ENCODE assay signal across 9 mouse cellular contexts in the genomic region with DNA sequence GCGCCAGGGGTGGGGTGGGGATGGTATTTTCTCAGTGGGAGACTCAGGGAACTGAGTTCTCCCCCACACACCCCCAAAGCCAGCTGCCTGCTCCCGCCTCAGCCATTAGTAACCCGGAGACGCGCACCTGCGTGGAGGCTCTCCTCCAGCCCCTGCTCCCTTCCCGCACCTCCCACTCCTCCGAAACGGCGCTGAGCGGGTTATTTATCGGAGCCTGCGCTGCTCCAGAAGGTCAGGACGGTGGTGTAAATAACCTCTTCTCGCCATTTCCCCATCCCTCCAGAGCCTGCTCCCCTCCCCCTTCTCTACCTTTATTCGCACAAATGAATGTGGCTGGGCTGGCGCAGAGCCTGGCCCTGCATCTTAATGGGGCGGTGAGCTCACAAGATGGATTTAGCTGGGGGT. TPM values are rescaled to one million over a fixed set of nuclear protein-coding genes. Genes with fewer than 3 reads are reported as not detected.
DNase-seq lines count a peak whose midpoint lies in the region; ATAC-seq and TF ChIP-seq lines count a peak whose summit lies in the region.
"Had no signal": no experiment of that assay in that cellular context is flagged by ENCODE, and none has a peak within 500 bp of the region (broad histone marks: within the 10 kb centered on the region; RNA-seq: fewer than 3 reads in every experiment).

No protein-coding gene starts in this region.

- WGBS in lung, postnatal 0 days = 29% methylated on average over 18 of the region's 18 CpGs
- 2% methylated on average over 18 of the region's 18 CpGs for WGBS in hindbrain, embryonic 13.5 days
- WGBS in midbrain, embryonic 11.5 days = 2% methylated on average over 18 of the region's 18 CpGs

- TF ChIP-seq CTCF in lung, postnatal 0 days (IDR thresholded peaks at IDR 0.05) = no peak

- peak overlapping the region; percentile 86 for H3K27ac ChIP-seq in lung, postnatal 0 days (ENCODE audit: low read length)
- peak overlapping the region; percentile 100 for H3K27ac ChIP-seq in hindbrain, embryonic 13.5 days
- H3K27ac ChIP-seq in midbrain, embryonic 11.5 days (ENCODE audit: low read depth, low read length) = peak overlapping the region; percentile 99
- H3K27ac ChIP-seq: macrophage had no signal

- H3K4me2 ChIP-seq in lung, postnatal 0 days (replicated peaks; ENCODE audit: low read depth, low read length) = no peak overlapping the region
- H3K4me2 ChIP-seq in hindbrain, embryonic 13.5 days = peak overlapping the region; percentile 49
- peak overlapping the region; percentile 60 for H3K4me2 ChIP-seq in midbrain, embryonic 11.5 days

- no peak for TF ChIP-seq EP300 in lung, postnatal 0 days (IDR thresholded peaks at IDR 0.05)

- ATAC-seq in lung, postnatal 0 days = no peak
- peak; percentile 73 for ATAC-seq in hindbrain, embryonic 13.5 days (ENCODE audit: low FRiP score)
- ATAC-seq in midbrain, embryonic 11.5 days (ENCODE audit: low FRiP score) = peak; percentile 79
- ATAC-seq in megakaryocyte, adult 5-6 weeks (ENCODE audit: poor library complexity, severe bottlenecking) = no peak

- H3K36me3 ChIP-seq in lung, postnatal 0 days (ENCODE audit: insufficient read depth, low read length) = 0 out of 2 replicates have a peak, but pooled peaks cover 3% of the 10 kb centered on the region
- H3K36me3 ChIP-seq in hindbrain, embryonic 13.5 days = peaks cover 7% of the 10 kb centered on the region; the same call in 1 of the 2 replicates
- no peaks in the 10 kb centered on the region for H3K36me3 ChIP-seq in midbrain, embryonic 11.5 days (ENCODE audit: control insufficient read depth, insufficient read depth, low read length)

- no peaks in the 10 kb centered on the region for H3K27me3 ChIP-seq in lung, postnatal 0 days (replicated peaks; ENCODE audit: insufficient read depth, low read length)
- H3K27me3 ChIP-seq in hindbrain, embryonic 13.5 days = no peaks in the 10 kb centered on the region
- no peaks in the 10 kb centered on the region for H3K27me3 ChIP-seq in midbrain, embryonic 11.5 days (ENCODE audit: control insufficient read depth, insufficient read depth, low read length)

- peaks cover 15% of the 10 kb centered on the region; the same call in 1 of the 2 replicates for H3K4me1 ChIP-seq in lung, postnatal 0 days (ENCODE audit: insufficient read depth, low read depth, low read length)
- H3K4me1 ChIP-seq in hindbrain, embryonic 13.5 days (replicated peaks) = peaks cover 97% of the 10 kb centered on the region
- H3K4me1 ChIP-seq in midbrain, embryonic 11.5 days (ENCODE audit: control insufficient read depth, insufficient read depth, low read length) = peaks cover 86% of the 10 kb centered on the region

- no peak overlapping the region for H3K9ac ChIP-seq in lung, postnatal 0 days (replicated peaks; ENCODE audit: low read depth)
- H3K9ac ChIP-seq in hindbrain, embryonic 13.5 days = peak overlapping the region; percentile 67
- peak overlapping the region; percentile 75 for H3K9ac ChIP-seq in midbrain, embryonic 11.5 days (ENCODE audit: low read length)

- H3K4me3 ChIP-seq in lung, postnatal 0 days (ENCODE audit: low read depth, low read length) = no peak overlapping the region
- H3K4me3 ChIP-seq in hindbrain, embryonic 13.5 days = peak overlapping the region; percentile 24
- peak overlapping the region; percentile 27 for H3K4me3 ChIP-seq in midbrain, embryonic 11.5 days (ENCODE audit: low read depth, low read length)

- DNase-seq in lung, postnatal 0 days (ENCODE audit: low spot score) = no peak
- DNase-seq in lung, postnatal 14 days = no peak
- DNase-seq in embryo, embryonic 10.5 days (ENCODE audit: low spot score) = peak; percentile 87
- peak; percentile 97 for DNase-seq in midbrain, embryonic 11.5 days (ENCODE audit: low spot score, missing footprints)
- DNase-seq in adrenal gland, postnatal 36 days = no peak
- DNase-seq in spleen, postnatal 4 days (ENCODE audit: low spot score in 2 of 2) = no peak

- H3K9me3 ChIP-seq in lung, postnatal 0 days (ENCODE audit: low read length) = no peaks in the 10 kb centered on the region
- no peaks in the 10 kb centered on the region for H3K9me3 ChIP-seq in hindbrain, embryonic 13.5 days
- H3K9me3 ChIP-seq in midbrain, embryonic 11.5 days (ENCODE audit: control insufficient read depth, low read length) = no peaks in the 10 kb centered on the region

RNA-seq across cellular contexts. Expression of gene Gpr84, which starts 10.3 kb away (rescaled TPM):
- 0.67 and 2.2 TPM in 2 replicates for polyA plus RNA-seq in lung, postnatal 0 days (2015; fragmentation: Nextera tagmentation; extraction: Ambion mirVana)
- 0.23 and 0.34 TPM in 2 replicates for polyA plus RNA-seq in hindbrain, embryonic 13.5 days (2015; fragmentation: Nextera tagmentation; extraction: Ambion mirVana)
- polyA plus RNA-seq in midbrain, embryonic 11.5 days (2014; fragmentation: Nextera tagmentation; extraction: Ambion mirVana) = 0.12 and 0.23 TPM in 2 replicates
- total RNA-seq in adrenal gland, postnatal 36 days (2021) = not detected
- 2.9 and 3.8 TPM in 2 replicates for total RNA-seq in megakaryocyte, adult 5-6 weeks (2015)
- total RNA-seq in megakaryocyte, adult 5-6 weeks (2017) = 1.7 and 3.3 TPM in 2 replicates

RNA-seq across cellular contexts. Expression of gene Copz1, which starts 27.6 kb away (rescaled TPM):
- 162 and 163 TPM in 2 replicates for polyA plus RNA-seq in lung, postnatal 0 days (2015; fragmentation: Nextera tagmentation; extraction: Ambion mirVana)
- 219 and 222 TPM in 2 replicates for polyA plus RNA-seq in hindbrain, embryonic 13.5 days (2015; fragmentation: Nextera tagmentation; extraction: Ambion mirVana)
- 286 and 307 TPM in 2 replicates for polyA plus RNA-seq in midbrain, embryonic 11.5 days (2014; fragmentation: Nextera tagmentation; extraction: Ambion mirVana)
- 100 to 1,000 TPM; 144 to 150 TPM for total RNA-seq in adrenal gland, postnatal 36 days (2021)
- total RNA-seq in megakaryocyte, adult 5-6 weeks (2015) = 246 and 255 TPM in 2 replicates
- 87.7 and 93.9 TPM in 2 replicates for total RNA-seq in megakaryocyte, adult 5-6 weeks (2017)

RNA-seq across cellular contexts. Expression of gene Zfp385a, which starts 39.8 kb away (rescaled TPM):
- polyA plus RNA-seq in lung, postnatal 0 days (2015; fragmentation: Nextera tagmentation; extraction: Ambion mirVana) = 5.0 and 6.5 TPM in 2 replicates
- polyA plus RNA-seq in hindbrain, embryonic 13.5 days (2015; fragmentation: Nextera tagmentation; extraction: Ambion mirVana) = 18.6 and 19.9 TPM in 2 replicates
- polyA plus RNA-seq in midbrain, embryonic 11.5 days (2014; fragmentation: Nextera tagmentation; extraction: Ambion mirVana) = 19.4 and 24.3 TPM in 2 replicates
- 10 to 100 TPM; 11.8 to 13.3 TPM for total RNA-seq in adrenal gland, postnatal 36 days (2021)
- total RNA-seq in megakaryocyte, adult 5-6 weeks (2015) = 35.8 and 40.1 TPM in 2 replicates
- total RNA-seq in megakaryocyte, adult 5-6 weeks (2017) = 6.8 and 9.4 TPM in 2 replicates

RNA-seq across cellular contexts. Expression of gene Nfe2, which starts 41.9 kb away (rescaled TPM):
- polyA plus RNA-seq in lung, postnatal 0 days (2015; fragmentation: Nextera tagmentation; extraction: Ambion mirVana) = 10.5 and 11.2 TPM in 2 replicates
- 1.1 and 1.4 TPM in 2 replicates for polyA plus RNA-seq in hindbrain, embryonic 13.5 days (2015; fragmentation: Nextera tagmentation; extraction: Ambion mirVana)
- polyA plus RNA-seq in midbrain, embryonic 11.5 days (2014; fragmentation: Nextera tagmentation; extraction: Ambion mirVana) = 6.8 and 6.9 TPM in 2 replicates
- under 1 TPM; 0.16 to 0.43 TPM for total RNA-seq in adrenal gland, postnatal 36 days (2021)
- 205 and 258 TPM in 2 replicates for total RNA-seq in megakaryocyte, adult 5-6 weeks (2015)
- 218 and 249 TPM in 2 replicates for total RNA-seq in megakaryocyte, adult 5-6 weeks (2017)

RNA-seq across cellular contexts. Expression of gene Hnrnpa1, which starts 59.8 kb away (rescaled TPM):
- polyA plus RNA-seq in lung, postnatal 0 days (2015; fragmentation: Nextera tagmentation; extraction: Ambion mirVana) = 200 and 211 TPM in 2 replicates
- 901 and 926 TPM in 2 replicates for polyA plus RNA-seq in hindbrain, embryonic 13.5 days (2015; fragmentation: Nextera tagmentation; extraction: Ambion mirVana)
- polyA plus RNA-seq in midbrain, embryonic 11.5 days (2014; fragmentation: Nextera tagmentation; extraction: Ambion mirVana) = 1,348 and 1,391 TPM in 2 replicates
- total RNA-seq in adrenal gland, postnatal 36 days (2021) = 100 to 1,000 TPM; 193 to 199 TPM
- total RNA-seq in megakaryocyte, adult 5-6 weeks (2015) = 320 and 365 TPM in 2 replicates
- total RNA-seq in megakaryocyte, adult 5-6 weeks (2017) = 765 and 767 TPM in 2 replicates

Comparison
In these comparisons a context has a peak if more than half of its experiments do, and no peak if none do; other contexts are left out.
1. ATAC-seq: peak in hindbrain, embryonic 13.5 days (single experiment) and midbrain, embryonic 11.5 days (single experiment); none in lung, postnatal 0 days (single experiment) and megakaryocyte, adult 5-6 weeks (single experiment).
2. DNase-seq: peak in embryo, embryonic 10.5 days (single experiment) and midbrain, embryonic 11.5 days (single experiment); none in lung, postnatal 0 days (single experiment), lung, postnatal 14 days (single experiment), adrenal gland, postnatal 36 days (0 of 2) and spleen, postnatal 4 days (0 of 2).
3. Peak in every context shown above with its lines, with median percentiles within 50 percentile points of each other: H3K27ac ChIP-seq.